Mouse (Mus musculus): Measurements from ENCODE around the gene Gsta4.

Gene Gsta4

GRCm38 (mm10) chr9:78178197-78178596, 4.4 kb upstream of the Gsta4 start:
- no peak for DNase-seq (ENCODE audit: low spot score in 2 of 2)

- peak in 1 of 2 experiments; percentile 20 for DNase-seq (ENCODE audit: low spot score in 2 of 2)
These were observed 3.5 kb upstream of the Gsta4 start for GRCm38 (mm10) chr9:78179071-78179470.

- DNase-seq (ENCODE audit: low spot score in 2 of 2) = no peak
These were observed 3.1 kb downstream of the Gsta4 start for GRCm38 (mm10) chr9:78185686-78186085.

- DNase-seq (ENCODE audit: low spot score in 2 of 2) = no peak
These were observed 6.3 kb downstream of the Gsta4 start for GRCm38 (mm10) chr9:78188910-78189309.

- no peak for DNase-seq (ENCODE audit: low spot score in 2 of 2)
These were observed 8.4 kb downstream of the Gsta4 start for GRCm38 (mm10) chr9:78190651-78191634.

- DNase-seq (ENCODE audit: low spot score in 2 of 2) = peak; percentile 73 to 83
These were observed 9.2 kb downstream of the Gsta4 start for GRCm38 (mm10) chr9:78191736-78192135.

- peak; percentile 43 to 50 for DNase-seq (ENCODE audit: low spot score in 2 of 2)
These were observed 11.5 kb downstream of the Gsta4 start for GRCm38 (mm10) chr9:78193902-78194597.

- DNase-seq (ENCODE audit: low spot score in 2 of 2) = no peak
These were observed 12.5 kb downstream of the Gsta4 start for GRCm38 (mm10) chr9:78195034-78195433.

GRCm38 (mm10) chr9:78197801-78198200, 15.2 kb downstream of the Gsta4 start:
- DNase-seq (ENCODE audit: low spot score in 2 of 2) = no peak

GRCm38 (mm10) chr9:78204194-78204593, 21.6 kb downstream of the Gsta4 start:
- DNase-seq (ENCODE audit: low spot score in 2 of 2) = no peak

- no peak for DNase-seq (ENCODE audit: low spot score in 2 of 2)
These were observed 26.4 kb downstream of the Gsta4 start for GRCm38 (mm10) chr9:78208956-78209355.

GRCm38 (mm10) chr9:78210079-78210478, 27.5 kb downstream of the Gsta4 start:
- no peak for DNase-seq (ENCODE audit: low spot score in 2 of 2)

- DNase-seq (ENCODE audit: low spot score in 2 of 2) = no peak
These were observed 28.2 kb downstream of the Gsta4 start for GRCm38 (mm10) chr9:78210821-78211220.

GRCm38 (mm10) chr9:78211521-78211920, 28.9 kb downstream of the Gsta4 start:
- no peak for DNase-seq (ENCODE audit: low spot score in 2 of 2)

- peak; percentile 70 to 80 for DNase-seq (ENCODE audit: low spot score in 2 of 2)
These were observed 29.9 kb downstream of the Gsta4 start for GRCm38 (mm10) chr9:78212341-78213049.

GRCm38 (mm10) chr9:78217074-78217473, 34.5 kb downstream of the Gsta4 start:
- no peak for DNase-seq (ENCODE audit: low spot score in 2 of 2)

GRCm38 (mm10) chr9:78222616-78223015, 40.0 kb downstream of the Gsta4 start:
- DNase-seq (ENCODE audit: low spot score in 2 of 2) = no peak

GRCm38 (mm10) chr9:78223221-78223902, 40.8 kb downstream of the Gsta4 start:
- no peak for DNase-seq (ENCODE audit: low spot score in 2 of 2)

- DNase-seq (ENCODE audit: low spot score in 2 of 2) = no peak
These were observed 41.8 kb downstream of the Gsta4 start for GRCm38 (mm10) chr9:78224418-78224817.

- no peak for DNase-seq (ENCODE audit: low spot score in 2 of 2)
These were observed 42.7 kb downstream of the Gsta4 start for GRCm38 (mm10) chr9:78225304-78225703.

GRCm38 (mm10) chr9:78228122-78228521, 45.5 kb downstream of the Gsta4 start:
- DNase-seq (ENCODE audit: low spot score in 2 of 2) = no peak

Data from urinary bladder, postnatal 36 days (tissue).